Mouse (Mus musculus) liver, adult 2 months (tissue): ENCODE measurements around the gene Sytl1.

Source experiments
- CTCF ChIP-seq: fragments of 200-500 bp; IDR thresholded peaks from 2 replicates; pipeline ENCODE4 v1.5.1; 2011; ENCODE audit warnings: low read depth, low read length, control low read depth
- POLR2A ChIP-seq: fragments of 200-500 bp; IDR thresholded peaks from 2 replicates; pipeline ENCODE4 v1.6.1; 2011; ENCODE audit warnings: low read length, control low read depth; ENCODE audit not compliant: insufficient read depth; ENCODE audit errors: extremely low read depth

- TF ChIP-seq POLR2A (no peak), CTCF (no peak)
Observed at GRCm38 (mm10) chr4:133251214-133251613, 11.7 kb downstream of the Sytl1 start.
